Mouse (Mus musculus) myocyte (in vitro differentiated cells): ENCODE measurements at regions not wholly inside any gene's neighbourhood (a gene's known extent, or its start where the extent isn't known, plus 50 kb on each side); places are given as distances from the start of the nearest gene placed in this dataset.
"Not testable (repeated sequence)": the region's sequence is repeated elsewhere in the genome, so short reads cannot be mapped to it uniquely, and the experiment has no call there.

Experiments
- H3K27me3 ChIP-seq: one replicate; pipeline ENCODE4 v1.6.1; 2011; ENCODE audit not compliant: control insufficient read depth, insufficient read depth, insufficient read length
- H3K36me3 ChIP-seq: one replicate; pipeline ENCODE4 v1.6.1; 2011; ENCODE audit not compliant: control insufficient read depth, insufficient read depth
- H3K4me2 ChIP-seq: one replicate; pipeline ENCODE4 v1.6.1; 2011; ENCODE audit warnings: low read depth, control low read depth
- H3K4me3 ChIP-seq: one replicate; pipeline ENCODE4 v1.5.1; 2011; ENCODE audit warnings: mild to moderate bottlenecking, control low read depth, moderate library complexity
- H3K79me2 ChIP-seq: one replicate; pipeline ENCODE4 v1.6.1; 2011; ENCODE audit not compliant: control insufficient read depth, insufficient read depth
- H3ac ChIP-seq: one replicate; pipeline ENCODE4 v1.6.1; 2011; ENCODE audit not compliant: control insufficient read depth, insufficient read length
- CEBPB ChIP-seq: IDR thresholded peaks from 2 replicates; pipeline ENCODE4 v1.6.1; 2011; ENCODE audit warnings: mild to moderate bottlenecking, moderate library complexity; ENCODE audit not compliant: poor library complexity, insufficient read depth, severe bottlenecking
- E2F4 ChIP-seq: IDR thresholded peaks from one replicate; pipeline ENCODE4 v1.6.1; 2011; ENCODE audit warnings: mild to moderate bottlenecking, control low read depth, moderate library complexity; ENCODE audit not compliant: insufficient read depth
- MAX ChIP-seq: IDR thresholded peaks from one replicate; pipeline ENCODE4 v1.6.1; 2011; ENCODE audit warnings: low read depth, mild to moderate bottlenecking, control low read depth
- MYOD1 ChIP-seq, 3 experiments: IDR thresholded peaks; one replicate each; pipeline ENCODE4 v1.6.1; 2011; ENCODE audit warnings: control low read depth in 2 of 3, low read depth in 2 of 3, mild to moderate bottlenecking in 2 of 3, moderate library complexity in 1 of 3; ENCODE audit not compliant: insufficient read length in 2 of 3, control insufficient read depth in 1 of 3
- MYOG ChIP-seq, 3 experiments: IDR thresholded peaks; one replicate each; pipeline ENCODE4 v1.6.1; 2011; ENCODE audit warnings: control low read depth in 2 of 3, low read depth in 2 of 3, mild to moderate bottlenecking in 2 of 3; ENCODE audit not compliant: insufficient read length in 2 of 3, control insufficient read depth in 1 of 3, insufficient read depth in 1 of 3
- POLR2A ChIP-seq: IDR thresholded peaks from one replicate; pipeline ENCODE4 v1.6.1; 2011; ENCODE audit warnings: low read depth, mild to moderate bottlenecking, control low read depth, moderate library complexity; ENCODE audit not compliant: insufficient read length
- POLR2AphosphoS2 ChIP-seq: IDR thresholded peaks from one replicate; pipeline ENCODE4 v1.6.1; 2011; ENCODE audit warnings: low read depth, control low read depth; ENCODE audit not compliant: insufficient read length
- REST ChIP-seq: IDR thresholded peaks from one replicate; pipeline ENCODE4 v1.6.1; 2011; ENCODE audit warnings: mild to moderate bottlenecking, control low read depth, moderate library complexity; ENCODE audit not compliant: insufficient read depth, insufficient read length
- SRF ChIP-seq: IDR thresholded peaks from one replicate; pipeline ENCODE4 v1.6.1; 2011; ENCODE audit warnings: low read depth; ENCODE audit not compliant: control insufficient read depth, insufficient read length
- TCF12 ChIP-seq: IDR thresholded peaks from one replicate; pipeline ENCODE4 v1.6.1; 2011; ENCODE audit warnings: mild to moderate bottlenecking, control low read depth; ENCODE audit not compliant: poor library complexity, insufficient read depth, severe bottlenecking
- TCF3 ChIP-seq: IDR thresholded peaks from one replicate; pipeline ENCODE4 v1.6.1; 2011; ENCODE audit warnings: low read depth, control low read depth; ENCODE audit not compliant: insufficient read length
- USF1 ChIP-seq: IDR thresholded peaks from one replicate; pipeline ENCODE4 v1.6.1; 2011; ENCODE audit warnings: low read depth, mild to moderate bottlenecking, control low read depth, moderate library complexity

- Histone ChIP-seq H3ac (no peak overlapping the region), H3K79me2 (no peaks in the 10 kb centered on the region), H3K4me2 (no peak overlapping the region), H3K4me3 (no peak overlapping the region), H3K36me3 (no peaks in the 10 kb centered on the region), H3K27me3 (no peaks in the 10 kb centered on the region)
- TF ChIP-seq TCF3 (no peak), SRF (no peak), MYOD1 (IDR thresholded peaks at IDR 0.05; ENCODE audit: control insufficient read depth in 1 of 3, insufficient read length in 2 of 3, low read depth in 2 of 3) (no peak), MAX (no peak), CEBPB (no peak)
Observed at GRCm38 (mm10) chr1:164744955-164745608, 51.4 kb upstream of the Dpt start.

- Histone ChIP-seq H3K4me2 (no peak overlapping the region), H3K79me2 (no peaks in the 10 kb centered on the region), H3K4me3 (no peak overlapping the region), H3K36me3 (no peaks in the 10 kb centered on the region), H3K27me3 (no peaks in the 10 kb centered on the region), H3ac (no peak overlapping the region)
- TF ChIP-seq E2F4 (no peak), POLR2AphosphoS2 (no peak), MYOG (IDR thresholded peaks at IDR 0.05; ENCODE audit: control insufficient read depth in 1 of 3, insufficient read depth in 1 of 3, insufficient read length in 2 of 3, low read depth in 2 of 3) (no peak), USF1 (no peak), MAX (no peak), MYOD1 (IDR thresholded peaks at IDR 0.05; ENCODE audit: control insufficient read depth in 1 of 3, insufficient read length in 2 of 3, low read depth in 2 of 3) (no peak), SRF (no peak), TCF3 (no peak), REST (no peak), CEBPB (no peak), POLR2A (no peak), TCF12 (no peak)
Observed at GRCm38 (mm10) chr1:164744499-164744898, 51.9 kb upstream of the Dpt start.

GRCm38 (mm10) chr1:164742897-164743296 lies 53.5 kb upstream of the Dpt start:
- H3K79me2 ChIP-seq, H3K36me3 ChIP-seq, H3K4me3 ChIP-seq, H3ac ChIP-seq, H3K27me3 ChIP-seq, H3K4me2 ChIP-seq: not testable (repeated sequence)

GRCm38 (mm10) chr1:164735646-164736045 lies 60.8 kb upstream of the Dpt start:
- Histone ChIP-seq H3K36me3 (no peaks in the 10 kb centered on the region), H3K27me3 (no peaks in the 10 kb centered on the region), H3ac (no peak overlapping the region), H3K79me2 (no peaks in the 10 kb centered on the region), H3K4me2 (peak overlapping the region; percentile 39), H3K4me3 (no peak overlapping the region)
- TF ChIP-seq E2F4, result no peak
- no peak for TF ChIP-seq MAX
- TF ChIP-seq TCF3, result no peak
- no peak for TF ChIP-seq CEBPB
- TF ChIP-seq USF1, result no peak
- TF ChIP-seq SRF, result no peak
- TF ChIP-seq MYOD1 (IDR thresholded peaks at IDR 0.05; ENCODE audit: control insufficient read depth in 1 of 3, insufficient read length in 2 of 3, low read depth in 2 of 3), result no peak
- no peak for TF ChIP-seq TCF12

GRCm38 (mm10) chr1:164733741-164734140 lies 62.7 kb upstream of the Dpt start:
- H3ac ChIP-seq, result no peak overlapping the region
- H3K36me3 ChIP-seq, result no peaks in the 10 kb centered on the region
- TF ChIP-seq SRF, result no peak
- TF ChIP-seq POLR2A, result no peak
- TF ChIP-seq TCF3, result no peak
- TF ChIP-seq TCF12, result no peak
- no peak for TF ChIP-seq POLR2AphosphoS2
- H3K4me2 ChIP-seq, result no peak overlapping the region
- H3K79me2 ChIP-seq, result no peaks in the 10 kb centered on the region
- H3K4me3 ChIP-seq, result no peak overlapping the region
- H3K27me3 ChIP-seq, result no peaks in the 10 kb centered on the region
